Mouse (Mus musculus): Measurements from ENCODE around the gene Pex26. TPM values are rescaled to one million over a fixed set of nuclear protein-coding genes. Genes with fewer than 3 reads are reported as not detected.
A peak's percentile ranks its signal among the peaks of the same experiment; 100 is the strongest.

Gene Pex26
- 8.3 and 9.9 TPM in 2 replicates for polyA plus RNA-seq (2012; rRNA removed)

- H3K27me3 ChIP-seq (ENCODE audit: control insufficient read depth, insufficient read depth, low read length): no peaks in the 10 kb centered on the region
- peak; percentile 88 to 94 for DNase-seq (ENCODE audit: low read depth in 1 of 2, low spot score in 2 of 2)
- TF ChIP-seq CTCF (IDR thresholded peaks at IDR 0.05; ENCODE audit: extremely low read depth, insufficient read depth, insufficient read length, insufficient replicate concordance): no peak
- TF ChIP-seq POLR2A (IDR thresholded peaks at IDR 0.05; ENCODE audit: low read depth, low read length): peak; percentile 50
- peak within 1 kb of the TSS; percentile 75 for H3K4me3 ChIP-seq (ENCODE audit: extremely low read depth, insufficient read depth, insufficient read length)
- H3K36me3 ChIP-seq (ENCODE audit: control insufficient read depth, insufficient read depth, low read length): peaks cover 3% of the 10 kb centered on the region; the same call in 1 of the 2 replicates
- 3% methylated on average over 32 of the region's 32 CpGs for WGBS
- H3K27ac ChIP-seq (ENCODE audit: insufficient read depth, low read length): peak within 1 kb of the TSS; percentile 46; the same call in 1 of the 2 replicates
- H3K4me1 ChIP-seq (ENCODE audit: control insufficient read depth, insufficient read depth, insufficient read length): no peaks in the 10 kb centered on the region
These were observed at the start of gene Pex26 for GRCm38 (mm10) chr6:121183414-121184173. Pex26 (plus strand) TSS chr6:121183667.

GRCm38 (mm10) chr6:121134249-121134648, 49.2 kb upstream of the Pex26 start:
- Histone ChIP-seq H3K27ac (ENCODE audit: insufficient read depth, low read length) (no peak overlapping the region), H3K27me3 (ENCODE audit: control insufficient read depth, insufficient read depth, low read length) (0 out of 2 replicates have a peak, but pooled peaks cover 6% of the 10 kb centered on the region), H3K4me1 (ENCODE audit: control insufficient read depth, insufficient read depth, insufficient read length) (no peaks in the 10 kb centered on the region; the same call in 1 of the 2 replicates), H3K4me3 (ENCODE audit: extremely low read depth, insufficient read depth, insufficient read length) (no peak overlapping the region), H3K36me3 (ENCODE audit: control insufficient read depth, insufficient read depth, low read length) (no peaks in the 10 kb centered on the region)
- DNase-seq (ENCODE audit: low read depth in 1 of 2, low spot score in 2 of 2): no peak
- no peak for TF ChIP-seq CTCF (IDR thresholded peaks at IDR 0.05; ENCODE audit: extremely low read depth, insufficient read depth, insufficient read length, insufficient replicate concordance)
- TF ChIP-seq POLR2A (IDR thresholded peaks at IDR 0.05; ENCODE audit: low read depth, low read length): no peak
- 47% methylated on average over 3 of the region's 3 CpGs for WGBS

- H3K4me1 ChIP-seq (ENCODE audit: control insufficient read depth, insufficient read depth, insufficient read length): no peaks in the 10 kb centered on the region; the same call in 1 of the 2 replicates
- TF ChIP-seq CTCF (IDR thresholded peaks at IDR 0.05; ENCODE audit: extremely low read depth, insufficient read depth, insufficient read length, insufficient replicate concordance) (no peak), POLR2A (IDR thresholded peaks at IDR 0.05; ENCODE audit: low read depth, low read length) (no peak)
- no peaks in the 10 kb centered on the region for H3K36me3 ChIP-seq (ENCODE audit: control insufficient read depth, insufficient read depth, low read length)
- WGBS: 49% methylated on average over 5 of the region's 5 CpGs
- H3K4me3 ChIP-seq (ENCODE audit: extremely low read depth, insufficient read depth, insufficient read length): no peak overlapping the region
- H3K27me3 ChIP-seq (ENCODE audit: control insufficient read depth, insufficient read depth, low read length): 0 out of 2 replicates have a peak, but pooled peaks cover 3% of the 10 kb centered on the region
- DNase-seq (ENCODE audit: low read depth in 1 of 2, low spot score in 2 of 2): no peak
- no peak overlapping the region for H3K27ac ChIP-seq (ENCODE audit: insufficient read depth, low read length)
These were observed 48.6 kb upstream of the Pex26 start for GRCm38 (mm10) chr6:121134884-121135283.

GRCm38 (mm10) chr6:121137222-121137621, 46.2 kb upstream of the Pex26 start:
- no peak for DNase-seq (ENCODE audit: low read depth in 1 of 2, low spot score in 2 of 2)
- WGBS: 72% methylated on average over 6 of the region's 6 CpGs
- no peaks in the 10 kb centered on the region for H3K27me3 ChIP-seq (ENCODE audit: control insufficient read depth, insufficient read depth, low read length)

GRCm38 (mm10) chr6:121138338-121139040, 45.0 kb upstream of the Pex26 start:
- no peaks in the 10 kb centered on the region for H3K36me3 ChIP-seq (ENCODE audit: control insufficient read depth, insufficient read depth, low read length)
- no peaks in the 10 kb centered on the region for H3K27me3 ChIP-seq (ENCODE audit: control insufficient read depth, insufficient read depth, low read length)
- DNase-seq (ENCODE audit: low read depth in 1 of 2, low spot score in 2 of 2): no peak
- TF ChIP-seq POLR2A (IDR thresholded peaks at IDR 0.05; ENCODE audit: low read depth, low read length) (no peak), CTCF (IDR thresholded peaks at IDR 0.05; ENCODE audit: extremely low read depth, insufficient read depth, insufficient read length, insufficient replicate concordance) (no peak)
- no peak overlapping the region for H3K4me3 ChIP-seq (ENCODE audit: extremely low read depth, insufficient read depth, insufficient read length)
- no peak overlapping the region for H3K27ac ChIP-seq (ENCODE audit: insufficient read depth, low read length)
- WGBS: 84% methylated on average over 12 of the region's 12 CpGs
- H3K4me1 ChIP-seq (ENCODE audit: control insufficient read depth, insufficient read depth, insufficient read length): no peaks in the 10 kb centered on the region

More at GRCm38 (mm10) chr6:121137222-121137621, 46.2 kb upstream of the Pex26 start:
- H3K4me1 ChIP-seq (ENCODE audit: control insufficient read depth, insufficient read depth, insufficient read length): no peaks in the 10 kb centered on the region
- no peak overlapping the region for H3K4me3 ChIP-seq (ENCODE audit: extremely low read depth, insufficient read depth, insufficient read length)
- no peaks in the 10 kb centered on the region for H3K36me3 ChIP-seq (ENCODE audit: control insufficient read depth, insufficient read depth, low read length)
- H3K27ac ChIP-seq (ENCODE audit: insufficient read depth, low read length): no peak overlapping the region
- TF ChIP-seq CTCF (IDR thresholded peaks at IDR 0.05; ENCODE audit: extremely low read depth, insufficient read depth, insufficient read length, insufficient replicate concordance): no peak
- no peak for TF ChIP-seq POLR2A (IDR thresholded peaks at IDR 0.05; ENCODE audit: low read depth, low read length)

- no peaks in the 10 kb centered on the region for H3K27me3 ChIP-seq (ENCODE audit: control insufficient read depth, insufficient read depth, low read length)
- WGBS: 90% methylated on average over 1 of the region's 1 CpGs
- DNase-seq (ENCODE audit: low read depth in 1 of 2, low spot score in 2 of 2): no peak
- H3K36me3 ChIP-seq (ENCODE audit: control insufficient read depth, insufficient read depth, low read length): no peaks in the 10 kb centered on the region
- no peaks in the 10 kb centered on the region for H3K4me1 ChIP-seq (ENCODE audit: control insufficient read depth, insufficient read depth, insufficient read length)
- no peak for TF ChIP-seq POLR2A (IDR thresholded peaks at IDR 0.05; ENCODE audit: low read depth, low read length)
- no peak overlapping the region for H3K4me3 ChIP-seq (ENCODE audit: extremely low read depth, insufficient read depth, insufficient read length)
- H3K27ac ChIP-seq (ENCODE audit: insufficient read depth, low read length): no peak overlapping the region
These were observed 44.2 kb upstream of the Pex26 start for GRCm38 (mm10) chr6:121139271-121139670.
